Mouse (Mus musculus): ENCODE results near the gene Hmgcll1.

Gene Hmgcll1

GRCm38 (mm10) chr9:76014631-76015531 is at the start of gene Hmgcll1:
Hmgcll1 (plus strand) TSS chr9:76014855.
- no peak for DNase-seq (ENCODE audit: low read depth in 1 of 2, low spot score in 2 of 2)

GRCm38 (mm10) chr9:75980097-75980496 is 34.6 kb upstream of the Hmgcll1 start:
- no peak for DNase-seq (ENCODE audit: low read depth in 1 of 2, low spot score in 2 of 2)

DNA sequence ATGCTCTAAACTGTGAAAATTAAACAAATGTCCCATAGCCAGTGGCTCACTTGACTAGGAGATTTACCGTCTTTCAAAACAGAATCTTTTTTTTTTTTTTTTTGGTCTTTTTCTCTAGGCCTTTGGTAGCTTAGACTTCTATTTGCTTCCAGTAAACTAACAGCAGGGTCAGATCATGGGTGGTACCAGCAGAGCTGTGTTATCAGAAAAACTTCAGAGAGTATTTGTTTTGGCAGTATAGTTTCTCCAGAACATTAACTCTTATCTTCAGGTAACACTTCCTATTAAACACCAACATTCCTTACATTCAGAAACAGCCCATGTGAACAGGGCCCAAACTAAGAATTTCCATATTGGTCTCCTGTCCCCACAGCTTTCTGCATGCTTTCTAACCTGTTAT is 33.5 kb upstream of the Hmgcll1 start:
- DNase-seq (ENCODE audit: low read depth in 1 of 2, low spot score in 2 of 2), result no peak

- no peak for DNase-seq (ENCODE audit: low read depth in 1 of 2, low spot score in 2 of 2)
Measured at GRCm38 (mm10) chr9:75989491-75989890, 25.2 kb upstream of the Hmgcll1 start.

- no peak for DNase-seq (ENCODE audit: low read depth in 1 of 2, low spot score in 2 of 2)
Measured at GRCm38 (mm10) chr9:75998791-75999350, 15.8 kb upstream of the Hmgcll1 start.

DNA sequence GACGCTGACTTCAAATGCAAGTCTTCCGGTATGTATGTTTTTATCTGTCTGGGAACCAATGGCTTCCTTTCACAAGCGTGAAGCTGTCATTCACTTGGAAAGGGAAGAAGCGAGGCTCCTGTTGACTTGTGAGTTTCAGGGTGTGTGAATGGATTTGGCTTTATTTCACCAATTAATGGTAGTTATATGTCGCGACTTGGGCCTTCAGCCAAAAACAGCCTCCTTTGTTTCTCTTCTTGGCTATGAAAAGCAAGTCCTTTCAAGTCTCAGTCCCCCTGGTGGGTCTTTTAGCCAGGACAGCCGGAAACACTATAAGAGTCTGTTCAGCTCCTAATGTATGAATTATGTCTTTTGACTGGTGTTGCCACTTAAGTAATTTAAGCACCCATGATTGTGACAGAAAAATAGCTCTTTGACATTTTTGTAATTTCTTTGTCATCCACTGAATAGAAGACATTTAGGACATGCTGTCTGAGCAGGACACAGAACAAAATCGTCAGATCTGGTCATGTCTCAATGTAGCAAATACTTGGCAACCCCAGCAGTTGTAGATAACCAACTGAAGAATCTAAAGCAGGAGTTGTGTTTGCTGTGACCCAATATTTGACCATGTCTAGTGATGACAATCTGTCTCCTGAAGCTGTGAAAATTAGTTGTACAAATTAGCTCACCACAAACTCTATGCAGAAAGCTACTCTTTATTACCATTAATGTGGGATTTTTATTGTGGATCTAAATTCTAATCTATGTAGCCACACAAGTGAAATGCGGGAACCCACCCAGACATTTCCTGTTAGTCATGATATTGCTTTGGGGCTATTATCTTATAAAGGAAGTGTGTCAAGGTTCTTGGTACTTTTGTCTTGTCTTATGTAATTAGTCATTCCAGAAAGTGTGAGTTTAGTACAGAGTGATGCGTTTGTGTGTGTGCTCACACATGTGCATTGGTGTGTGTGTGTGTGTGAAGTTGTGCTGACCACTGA is 13.5 kb upstream of the Hmgcll1 start:
- DNase-seq (ENCODE audit: low read depth in 1 of 2, low spot score in 2 of 2), result no peak

- no peak for DNase-seq (ENCODE audit: low read depth in 1 of 2, low spot score in 2 of 2)
Measured at GRCm38 (mm10) chr9:76003066-76003465, 11.6 kb upstream of the Hmgcll1 start.

DNA sequence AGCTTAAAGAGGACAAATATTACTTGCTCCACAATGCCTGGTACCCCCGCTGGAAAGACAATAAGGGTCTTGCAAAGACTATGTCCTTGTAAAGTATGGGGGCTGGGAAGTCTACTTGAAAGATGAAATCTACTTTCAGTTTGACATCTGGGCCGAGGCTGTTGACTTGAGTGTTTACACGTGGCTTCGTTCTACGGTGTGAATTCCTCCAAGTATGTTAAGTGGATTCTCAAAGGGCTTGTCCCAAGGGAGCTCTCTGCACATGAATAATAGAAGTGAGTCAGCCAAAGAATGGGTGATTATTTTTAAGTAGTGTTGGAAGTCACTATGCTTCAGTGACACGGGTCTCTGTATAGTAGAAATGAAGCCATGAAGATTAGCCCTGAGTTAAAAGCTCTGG is 11.0 kb upstream of the Hmgcll1 start:
- DNase-seq (ENCODE audit: low read depth in 1 of 2, low spot score in 2 of 2), result no peak

DNA sequence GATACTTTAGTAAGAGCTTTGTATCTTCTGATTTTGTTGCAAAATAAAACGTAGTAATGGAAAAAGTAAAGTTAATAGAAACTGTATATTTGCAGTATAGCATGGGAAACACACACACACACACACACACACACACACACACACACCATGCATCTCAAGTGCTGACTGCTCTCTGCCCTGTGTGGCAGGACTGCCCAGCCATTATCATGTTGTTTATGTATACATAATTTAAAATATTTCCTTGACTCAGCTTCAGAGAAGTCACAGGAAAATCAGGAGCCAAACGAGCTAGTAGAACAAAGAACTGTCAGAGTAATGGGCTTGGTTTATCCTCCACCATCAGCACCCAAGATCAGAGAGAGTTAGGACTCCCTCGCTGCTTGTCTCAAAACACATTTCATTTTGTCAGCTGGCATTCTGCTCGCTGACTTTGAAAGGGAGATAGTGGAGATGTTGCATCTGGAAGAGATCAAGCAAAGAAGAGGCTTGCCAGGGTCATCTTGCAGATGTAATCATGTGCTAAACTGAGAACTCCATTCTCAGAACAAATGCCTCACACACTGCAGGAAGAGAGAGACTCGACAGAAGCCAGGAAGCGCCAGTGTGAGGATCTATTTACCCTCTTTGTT is 7.2 kb upstream of the Hmgcll1 start:
- no peak for DNase-seq (ENCODE audit: low read depth in 1 of 2, low spot score in 2 of 2)

DNA sequence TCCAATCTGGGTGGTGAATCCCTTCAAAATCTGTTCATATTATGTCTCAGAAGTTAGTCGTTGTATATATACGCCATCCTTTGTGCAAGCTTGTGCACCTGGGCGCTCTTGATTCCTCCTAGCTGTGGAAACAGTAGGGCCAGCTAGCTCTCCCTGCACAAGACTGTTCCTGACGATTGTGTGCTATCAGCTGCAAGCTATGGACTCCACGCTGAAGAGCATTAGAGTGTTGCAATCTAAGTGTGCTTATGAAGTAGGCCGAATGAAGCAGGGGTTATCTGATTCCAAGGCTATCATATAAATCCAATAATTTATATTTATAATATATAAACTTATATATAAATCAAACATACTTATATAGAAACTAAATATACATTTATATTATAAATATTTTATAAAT is 866 bp upstream of the Hmgcll1 start:
- DNase-seq (ENCODE audit: low read depth in 1 of 2, low spot score in 2 of 2), result no peak

- no peak for DNase-seq (ENCODE audit: low read depth in 1 of 2, low spot score in 2 of 2)
Measured at GRCm38 (mm10) chr9:76015971-76016370, 1.3 kb downstream of the Hmgcll1 start.

GRCm38 (mm10) chr9:76016506-76016905 is 1.9 kb downstream of the Hmgcll1 start:
- no peak for DNase-seq (ENCODE audit: low read depth in 1 of 2, low spot score in 2 of 2)

DNA sequence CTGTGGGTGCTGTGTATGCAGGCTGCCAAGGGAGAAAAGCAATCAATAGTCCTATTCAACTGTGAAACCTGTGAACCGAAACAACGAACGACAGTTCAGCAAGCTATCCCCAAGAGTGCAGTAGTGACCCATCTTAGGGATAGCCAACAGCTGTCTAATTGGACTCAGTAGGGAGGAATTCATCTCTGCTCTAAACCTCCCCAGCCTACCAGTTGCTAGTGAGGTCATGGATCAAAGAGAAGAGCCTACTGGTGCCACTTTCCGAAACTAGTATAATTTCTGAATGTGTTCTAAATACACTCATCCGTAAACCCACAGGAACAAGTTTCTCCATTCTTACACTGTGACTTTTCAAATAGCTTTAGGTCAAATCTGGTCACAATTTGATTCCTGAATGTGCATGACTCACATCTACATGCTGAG is 8.9 kb downstream of the Hmgcll1 start:
- no peak for DNase-seq (ENCODE audit: low read depth in 1 of 2, low spot score in 2 of 2)

DNA sequence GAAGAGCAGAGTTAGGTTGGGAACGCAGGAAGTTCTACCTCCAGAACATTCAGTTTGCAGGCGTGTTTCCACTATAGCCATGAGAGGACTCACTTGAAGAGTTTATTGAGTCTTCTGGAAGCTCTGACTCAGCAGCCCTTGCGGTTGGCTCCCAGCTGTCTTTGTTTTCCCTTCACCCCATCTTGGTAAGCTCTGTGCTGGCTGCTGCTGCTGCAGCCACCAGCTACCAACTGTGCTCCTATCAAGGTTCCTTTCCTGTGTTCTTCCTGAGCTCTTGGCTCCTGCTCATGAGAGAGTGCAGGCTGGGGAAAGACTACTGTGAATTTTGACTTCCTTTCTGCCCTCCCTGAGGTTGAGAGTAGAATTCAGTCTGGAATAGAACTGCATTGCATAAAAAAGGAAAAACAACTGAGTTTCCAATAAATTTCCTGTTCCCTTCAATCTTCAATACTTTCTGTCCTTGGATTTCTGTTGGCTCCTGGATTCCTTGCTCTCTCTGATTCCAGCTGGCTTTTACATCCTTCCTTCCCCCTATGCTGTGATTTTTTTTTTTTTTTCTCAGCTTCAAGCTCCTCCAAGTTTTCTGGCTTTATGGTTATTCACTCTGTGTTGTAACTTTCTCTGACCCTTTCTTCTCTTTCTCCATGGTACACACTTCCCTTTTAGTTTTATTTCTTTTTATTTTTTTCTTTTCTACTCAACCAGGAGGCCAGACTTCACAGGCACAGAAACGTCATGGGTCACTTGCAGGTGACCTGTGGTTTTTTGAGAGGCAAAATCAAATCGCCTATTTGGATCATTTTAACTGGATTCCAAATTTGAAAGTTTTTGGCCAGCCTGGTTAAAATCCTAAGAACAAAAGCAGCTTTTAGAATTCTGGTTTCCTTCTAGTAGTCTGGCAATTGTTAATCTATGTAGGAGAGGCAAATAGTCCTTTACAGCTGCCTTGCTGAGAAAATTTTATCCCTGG is 9.9 kb downstream of the Hmgcll1 start:
- DNase-seq (ENCODE audit: low read depth in 1 of 2, low spot score in 2 of 2), result no peak

DNA sequence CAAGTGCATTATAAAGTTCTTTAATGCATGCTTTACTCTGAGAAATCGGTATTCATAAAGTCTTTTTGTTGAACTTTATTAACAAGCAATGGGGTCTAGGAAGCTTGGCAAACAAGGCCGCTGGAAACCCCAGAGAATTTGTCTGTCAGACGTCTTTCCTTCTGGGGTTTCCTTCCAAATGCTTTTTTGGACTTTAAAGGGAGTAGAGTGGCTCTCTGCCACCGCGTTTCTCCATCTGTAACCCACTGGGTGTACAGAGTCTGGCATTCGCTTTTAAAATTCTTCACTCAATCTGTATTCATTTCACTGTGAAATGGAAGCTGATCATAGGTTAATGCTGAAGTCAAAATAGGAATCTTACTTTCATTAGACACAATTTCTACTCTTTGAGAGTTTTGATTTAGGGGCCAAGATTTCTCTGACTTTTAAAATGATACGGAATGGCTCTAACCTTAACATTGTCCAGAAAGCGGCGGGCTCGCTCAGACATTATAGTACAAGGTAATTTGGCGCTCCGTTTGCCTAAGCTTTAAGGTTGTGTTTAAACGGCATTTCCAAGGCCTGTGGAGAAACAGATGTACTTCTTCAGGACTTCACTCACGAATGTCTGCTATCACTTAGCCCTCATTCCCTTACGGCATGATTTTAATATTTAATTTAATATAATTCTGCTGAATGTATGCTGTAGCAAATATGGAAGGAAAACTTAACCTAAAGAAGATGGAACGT is 15.0 kb downstream of the Hmgcll1 start:
- DNase-seq (ENCODE audit: low read depth in 1 of 2, low spot score in 2 of 2), result no peak

- DNase-seq (ENCODE audit: low read depth in 1 of 2, low spot score in 2 of 2), result no peak
Measured at GRCm38 (mm10) chr9:76035058-76035457, 20.4 kb downstream of the Hmgcll1 start.

DNA sequence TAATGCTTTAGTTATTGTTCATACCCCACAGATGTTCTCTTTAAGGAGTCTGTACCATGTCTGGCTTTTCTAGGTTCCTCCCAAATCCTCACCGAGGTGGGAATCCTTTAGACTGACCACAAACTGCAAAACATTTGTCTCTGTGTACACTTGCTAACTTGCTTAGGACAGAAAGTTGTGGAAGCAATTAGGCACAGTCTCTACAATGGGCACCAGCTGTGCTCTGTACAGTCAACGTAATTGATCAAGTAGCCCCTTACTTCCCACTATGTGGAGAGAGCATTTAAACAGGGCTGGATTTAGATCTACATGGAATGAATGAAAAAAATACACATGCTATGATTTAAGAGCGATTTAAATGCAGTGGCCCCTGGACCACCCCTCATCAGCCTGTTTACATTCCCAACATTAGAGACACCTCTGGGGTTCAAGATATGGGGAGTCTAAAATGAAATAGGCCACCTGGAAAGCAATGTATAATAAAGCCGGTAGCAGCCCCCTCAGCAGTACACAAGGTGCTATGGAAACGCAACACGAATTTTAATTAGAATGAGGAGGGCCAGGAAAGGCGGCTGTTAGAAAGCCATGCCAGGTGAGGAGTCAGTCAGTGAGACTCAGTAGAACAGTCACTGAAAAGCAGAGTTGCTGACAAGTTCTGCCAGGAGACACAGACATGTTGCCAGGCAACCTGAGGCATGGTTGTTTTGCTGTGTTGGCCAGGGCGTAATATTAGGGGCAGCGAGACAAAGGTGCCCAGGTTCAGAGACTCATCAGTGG is 23.9 kb downstream of the Hmgcll1 start:
- DNase-seq (ENCODE audit: low read depth in 1 of 2, low spot score in 2 of 2), result no peak

- no peak for DNase-seq (ENCODE audit: low read depth in 1 of 2, low spot score in 2 of 2)
Measured at GRCm38 (mm10) chr9:76039711-76040110, 25.1 kb downstream of the Hmgcll1 start.
